Mouse (Mus musculus) gastrocnemius, postnatal 25 days (tissue): ENCODE data around the gene B4galnt2. TPM values are rescaled to one million over a fixed set of nuclear protein-coding genes. Genes with fewer than 3 reads are reported as not detected.
A peak's percentile ranks its signal among the peaks of the same experiment; 100 is the strongest.

Source experiments
- DNase-seq: peaks from one replicate; pipeline ENCODE4 v3.0.0; 2022
- total RNA-seq, 2 experiments: library from RNA; stranded (reverse); gene quantifications; 1 replicate in 1 of 2; 2 replicates in 1 of 2; pipeline ENCODE4 v1.2.3; 2021

The B4galnt2 gene
- total RNA-seq, 2 experiments from 2014 or later: not detected

DNA sequence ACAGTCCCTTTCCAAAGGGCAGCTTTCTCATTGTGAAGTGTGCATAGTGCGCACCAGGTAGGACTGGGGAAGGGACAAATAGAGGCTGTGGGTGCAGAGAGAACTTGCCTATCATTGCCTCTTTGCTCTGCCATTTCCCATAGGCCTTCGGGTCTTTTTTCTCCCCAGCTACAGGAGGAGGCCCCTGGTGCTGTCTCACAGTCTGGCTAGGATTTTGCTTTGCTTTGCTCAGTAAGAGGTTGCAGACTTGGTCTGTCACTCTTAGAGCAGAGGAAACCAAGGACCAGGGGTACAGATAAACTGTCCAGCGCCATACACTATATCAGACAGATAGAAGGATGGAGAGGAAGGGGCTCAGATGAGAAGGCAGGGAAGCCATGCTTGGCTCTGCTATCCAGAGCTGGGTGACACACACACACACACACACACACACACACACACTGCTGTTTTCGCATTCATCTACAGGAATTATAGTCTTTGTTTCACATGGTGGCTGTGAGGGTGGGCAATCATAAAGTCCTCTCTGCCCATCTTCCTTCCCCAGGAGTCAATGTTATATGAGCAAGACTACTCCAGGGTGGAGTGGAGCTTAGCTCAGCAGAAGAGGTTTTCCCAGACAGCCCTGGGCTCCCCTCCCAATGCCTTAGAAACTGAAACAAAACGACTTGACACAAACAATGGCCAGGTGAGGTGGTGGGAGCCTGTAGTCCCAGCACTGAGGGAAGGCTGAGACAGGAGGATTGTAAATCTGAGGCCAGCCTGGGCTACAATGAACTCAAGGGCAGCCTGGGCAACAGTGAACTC lies 73.8 kb downstream of the B4galnt2 start:
- DNase-seq: no peak

DNA sequence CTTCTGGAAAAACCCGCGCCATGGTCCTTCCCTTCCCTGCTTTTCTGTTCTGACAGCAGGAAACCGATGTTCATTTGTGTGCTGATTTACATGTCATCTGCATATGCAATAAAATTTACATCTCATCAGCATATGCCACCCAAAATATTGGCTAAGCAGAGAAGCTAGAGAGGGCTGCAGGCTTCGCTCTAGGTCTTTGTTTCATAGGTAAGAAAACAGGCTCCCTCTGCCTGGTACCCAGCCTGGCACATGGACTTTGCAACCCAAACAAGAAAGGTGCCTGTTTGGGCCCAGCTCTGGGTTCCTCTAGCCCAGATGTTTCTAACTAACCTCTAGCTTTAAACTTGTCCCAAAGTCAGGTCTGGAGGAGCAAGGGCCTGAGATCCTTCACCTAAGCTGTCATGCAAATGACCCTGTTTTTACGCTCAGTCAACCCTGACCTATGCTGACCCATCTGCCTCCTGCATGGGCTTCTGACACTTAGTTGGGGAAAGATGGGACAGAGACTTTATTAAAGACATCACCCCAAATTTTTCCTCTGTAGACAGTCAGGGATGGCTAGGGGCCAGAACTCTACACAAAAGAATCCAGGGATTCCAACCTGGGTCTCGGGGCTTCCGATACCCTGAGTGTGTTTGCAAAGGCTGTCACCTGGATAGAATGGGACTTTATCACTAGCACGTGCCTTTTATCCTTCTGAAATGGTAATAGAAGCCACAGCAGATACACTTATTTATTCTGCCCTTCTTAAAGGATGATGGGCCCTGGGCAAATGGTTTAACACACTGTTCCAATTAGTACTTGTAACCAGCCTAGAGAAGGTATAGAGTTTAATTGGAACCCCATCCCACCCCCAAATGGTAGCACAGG lies 75.5 kb downstream of the B4galnt2 start:
- no peak for DNase-seq

DNA sequence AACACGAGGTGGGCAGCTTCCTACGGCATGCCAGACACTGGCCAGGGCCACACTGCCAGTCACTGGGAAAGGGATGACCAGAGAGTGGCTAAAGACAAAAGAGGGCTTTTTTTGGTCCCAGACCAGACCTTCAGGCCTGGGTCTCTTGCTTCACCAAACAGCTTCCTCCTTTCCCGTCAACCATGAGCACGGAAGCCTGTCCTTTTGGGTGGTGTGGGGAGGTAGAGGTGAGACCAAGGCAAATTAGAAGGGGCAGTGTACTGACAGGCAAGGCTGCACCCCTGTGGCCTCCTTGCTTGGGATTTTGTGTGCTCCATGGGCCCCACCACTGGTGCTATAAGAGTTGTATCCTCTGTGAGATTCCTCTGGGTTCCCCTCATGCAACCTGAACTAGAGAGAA lies 76.1 kb downstream of the B4galnt2 start:
- DNase-seq: no peak

DNA sequence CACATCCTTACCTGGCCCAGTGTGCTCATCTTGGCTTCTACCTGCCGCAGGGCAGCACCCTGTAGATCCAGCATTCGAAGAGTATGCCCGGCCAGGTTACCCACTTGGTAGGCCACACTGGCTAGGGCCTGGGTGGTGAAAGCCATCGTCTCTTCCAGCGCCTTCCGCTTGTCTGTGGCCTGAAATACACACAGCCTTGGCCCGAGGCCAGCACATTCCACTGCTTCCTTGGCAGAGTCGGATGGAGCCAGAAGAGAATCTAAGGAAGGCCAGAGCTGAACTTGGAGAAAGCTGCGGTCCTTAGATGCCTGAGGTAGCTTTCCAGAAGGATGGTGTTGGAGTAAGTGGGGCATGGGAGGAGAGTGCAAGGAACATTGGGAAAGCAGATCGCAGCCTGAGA lies 77.6 kb downstream of the B4galnt2 start, which contains the start of gene Gngt2:
Gene Gngt2 (plus strand): TSS at position 158 of the 400 bp plus-strand sequence.
- peak; percentile 73 for DNase-seq

DNA sequence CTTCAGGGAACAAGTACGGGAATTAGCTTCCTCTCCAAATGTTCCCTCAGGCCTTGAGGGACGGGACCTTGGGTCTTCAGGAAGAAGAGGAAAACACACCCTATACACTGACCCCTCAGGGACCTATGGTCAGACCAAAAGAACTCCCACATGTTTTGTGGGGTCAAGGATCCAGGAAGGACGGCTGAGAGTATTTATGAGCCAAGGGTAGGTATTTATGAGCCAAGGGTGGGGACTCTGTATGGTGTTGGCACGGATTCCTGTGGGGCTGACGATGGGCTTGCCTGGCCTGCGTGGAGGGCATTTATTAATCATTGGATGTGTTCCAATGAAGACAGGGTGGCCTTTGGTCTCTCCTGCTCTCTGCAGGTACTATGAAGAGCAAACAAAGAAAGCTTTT lies 78.3 kb downstream of the B4galnt2 start:
- no peak for DNase-seq

DNA sequence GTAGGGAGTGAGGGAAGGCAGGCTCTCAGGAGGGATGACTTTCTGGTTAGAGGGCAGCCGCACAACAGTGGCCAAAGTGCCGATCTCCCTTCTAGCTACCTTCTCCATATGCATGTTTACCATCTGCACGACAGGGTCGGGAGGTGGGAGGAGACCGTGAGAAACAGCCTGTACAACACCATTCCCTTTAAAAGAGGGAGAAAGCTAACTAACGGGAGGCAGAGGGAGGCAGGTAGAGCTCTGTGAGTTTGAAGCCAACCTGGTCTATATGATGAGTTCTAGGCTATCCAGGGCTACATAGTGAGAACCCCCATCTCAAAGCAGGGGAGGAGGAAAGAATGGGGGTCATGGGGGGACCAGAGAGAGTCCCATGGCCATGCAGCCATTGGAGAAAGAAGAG lies 78.9 kb downstream of the B4galnt2 start:
- DNase-seq: no peak

DNA sequence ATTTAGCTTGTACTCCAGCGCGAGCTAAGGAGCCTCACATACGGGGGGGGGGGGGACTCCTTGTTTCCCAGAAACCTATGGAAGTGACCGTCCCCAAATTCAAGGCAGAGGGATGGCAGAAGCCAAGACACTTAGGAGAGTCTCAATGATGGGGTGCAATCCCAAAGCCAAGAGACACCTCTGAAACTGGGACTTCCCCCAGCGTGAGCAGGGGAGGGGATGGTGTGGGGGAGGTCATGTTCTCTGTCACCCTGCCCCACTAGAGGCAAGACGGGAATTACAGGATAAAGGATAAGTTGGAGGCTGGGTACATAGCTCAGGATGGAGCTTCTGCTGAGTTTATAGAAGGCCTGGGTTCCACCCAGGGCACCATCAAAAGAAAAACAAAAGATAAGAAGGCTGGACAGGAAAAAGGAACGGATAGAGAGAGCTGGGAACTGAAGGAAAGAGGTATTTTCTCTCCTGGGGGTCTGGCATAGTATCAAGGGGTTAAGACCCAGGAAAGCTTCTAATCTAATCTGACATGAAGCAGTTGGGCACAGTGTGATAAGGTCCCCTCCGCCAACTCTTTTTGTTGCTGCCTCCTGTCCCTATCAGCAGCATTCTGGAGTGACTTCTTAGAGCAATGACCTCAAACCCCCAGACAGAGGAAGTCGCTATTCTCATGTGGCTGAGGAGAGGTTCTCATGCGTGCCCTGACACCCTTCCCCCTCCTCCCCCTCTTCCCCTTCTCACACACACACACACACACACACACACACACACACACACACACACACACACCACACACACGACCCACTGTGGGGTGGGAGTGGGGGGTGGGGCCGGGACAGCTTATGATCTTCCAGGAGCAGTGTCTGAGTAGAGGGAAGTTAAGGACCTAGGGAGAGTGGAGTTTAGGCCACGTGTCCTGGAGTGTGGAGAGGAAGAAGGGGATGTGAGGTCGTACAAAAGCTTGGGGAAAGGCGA lies 79.7 kb downstream of the B4galnt2 start:
- no peak for DNase-seq

DNA sequence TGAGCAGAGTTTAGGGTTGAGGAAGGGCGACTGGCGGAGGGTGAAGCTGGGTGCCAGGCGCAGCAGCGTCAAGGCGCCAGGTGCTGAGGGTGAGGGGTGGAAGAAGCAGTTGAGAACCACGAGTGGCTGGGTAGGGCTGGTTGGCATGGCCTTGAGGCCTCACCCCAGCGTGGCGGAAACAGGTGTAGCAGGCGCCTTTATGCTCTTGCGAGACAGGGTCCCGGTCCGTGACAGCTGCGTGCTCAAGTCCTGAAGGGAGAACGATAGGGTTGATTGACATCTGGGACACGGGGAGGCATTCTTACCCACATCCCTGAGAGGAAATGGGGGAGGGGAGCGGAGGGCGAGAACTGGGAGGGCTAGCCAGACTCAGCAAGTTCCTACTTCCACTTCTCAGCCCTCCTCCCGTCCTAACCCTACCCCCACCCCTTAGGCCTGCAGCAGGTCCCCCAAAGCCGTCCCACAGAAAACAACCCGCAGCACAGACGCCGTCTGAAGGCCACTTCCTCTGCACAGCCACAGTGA lies 80.5 kb downstream of the B4galnt2 start:
- DNase-seq: peak; percentile 60

DNA sequence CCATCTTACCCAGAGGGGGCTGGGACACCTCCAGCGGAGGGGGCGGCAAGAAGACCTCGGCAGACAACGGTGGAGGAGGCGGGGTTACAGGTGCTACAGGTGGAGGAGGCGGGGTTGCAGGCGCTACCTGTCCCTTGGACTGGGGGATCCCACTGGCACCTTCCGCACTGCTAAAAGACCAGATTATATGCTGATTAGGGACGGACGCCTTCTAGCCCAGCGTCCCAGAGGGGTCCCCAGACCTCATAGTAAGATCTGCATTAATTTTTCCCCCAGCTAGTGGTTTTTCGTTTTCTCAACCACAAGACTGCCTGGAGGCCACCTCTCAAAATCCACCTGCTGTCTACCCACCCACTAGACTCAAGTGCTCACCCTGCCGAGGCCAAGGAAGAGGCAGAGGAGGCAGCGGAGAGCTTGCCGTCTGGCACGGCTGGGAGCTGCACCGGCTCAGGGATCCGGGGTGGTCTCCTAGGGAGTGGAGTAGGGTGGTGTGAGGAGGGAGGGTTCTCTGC lies 81.0 kb downstream of the B4galnt2 start:
- no peak for DNase-seq

DNA sequence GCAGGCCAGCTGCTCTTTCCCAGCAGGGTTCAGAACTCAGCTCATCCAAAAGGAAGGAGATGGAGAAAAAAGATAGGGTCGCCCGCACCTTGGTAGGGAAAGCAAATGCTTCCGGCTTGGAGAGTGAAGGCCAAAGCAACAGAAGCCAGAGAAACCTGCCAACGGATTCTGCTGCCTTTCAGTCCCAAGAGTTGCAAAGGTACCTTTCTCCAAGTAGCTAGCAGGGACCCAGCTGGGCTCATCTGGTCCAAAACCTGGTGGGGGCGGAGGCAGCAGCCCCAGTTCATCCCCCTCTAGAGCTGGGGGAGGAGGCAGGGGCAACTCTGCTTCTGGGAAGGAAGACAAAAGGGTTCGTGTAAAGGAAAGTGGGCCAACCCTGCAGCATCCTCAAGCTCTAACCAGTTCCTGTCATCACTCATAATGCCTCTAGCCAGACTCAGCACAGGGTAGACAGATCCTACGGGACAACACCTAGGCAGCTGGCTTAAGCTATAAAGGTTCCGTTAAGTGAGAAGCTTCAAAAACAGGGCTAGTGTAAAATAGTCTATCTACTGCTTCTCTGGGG lies 81.6 kb downstream of the B4galnt2 start:
- no peak for DNase-seq

DNA sequence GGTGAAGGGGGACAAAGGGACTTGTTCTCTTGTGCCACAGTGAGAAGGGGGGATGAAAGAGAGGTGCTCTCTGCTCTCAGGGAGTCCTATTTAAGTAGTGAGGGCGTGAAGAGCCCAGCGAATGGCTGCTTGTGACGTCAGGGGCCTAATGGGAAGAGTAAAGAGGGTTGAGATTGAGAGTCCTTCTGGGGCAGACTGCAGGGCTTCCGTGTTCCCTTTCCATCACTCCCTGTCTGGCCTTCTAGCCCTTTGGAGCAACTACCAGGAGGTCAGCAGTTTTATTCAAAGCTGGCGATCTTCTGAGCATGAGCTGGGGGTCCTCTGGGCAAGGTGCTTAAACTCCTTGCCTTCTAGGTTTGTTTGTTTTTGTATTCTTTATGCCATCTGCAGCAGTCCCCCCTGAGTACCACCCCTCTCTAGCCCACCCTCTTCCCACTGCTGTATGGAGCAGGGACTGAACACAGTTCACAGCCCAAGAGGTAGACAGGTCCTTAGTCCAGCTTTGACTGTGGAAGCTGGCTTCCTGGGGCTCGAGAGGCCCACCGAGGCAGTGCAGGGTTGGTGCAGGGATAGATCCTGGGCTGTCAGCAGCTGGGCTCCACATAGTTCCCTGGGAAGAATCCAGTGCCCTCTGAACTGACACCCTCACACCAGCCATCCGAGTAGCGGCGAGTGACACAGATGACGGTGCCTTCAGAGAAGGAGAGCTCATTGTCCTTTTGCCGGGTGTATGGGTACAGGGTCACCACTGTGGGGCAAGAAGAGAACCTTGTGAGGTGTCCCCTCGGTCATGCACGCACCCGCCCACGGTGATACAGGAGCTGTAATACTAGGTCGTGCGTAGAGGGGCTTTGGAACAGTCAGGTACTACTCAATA lies 82.3 kb downstream of the B4galnt2 start:
- no peak for DNase-seq

DNA sequence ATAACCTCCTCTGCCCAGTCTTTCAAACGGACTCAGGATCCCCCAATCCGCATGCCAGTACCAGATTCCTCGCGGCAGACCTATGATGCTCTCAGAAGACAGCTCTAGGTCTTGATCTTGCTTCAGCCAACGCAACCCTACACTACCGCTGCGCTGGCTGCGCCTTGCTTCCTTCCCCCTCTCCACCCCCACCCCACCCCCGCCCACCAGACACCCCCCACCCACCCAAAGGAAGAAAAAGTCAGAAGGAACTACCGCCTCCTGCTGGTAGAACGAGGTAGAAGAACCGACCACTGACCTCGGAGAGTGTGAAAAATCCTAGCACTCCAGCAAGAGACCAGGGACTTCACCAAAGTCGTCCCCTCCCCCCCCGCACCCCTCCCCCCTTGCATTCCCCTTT lies 83.0 kb downstream of the B4galnt2 start:
- DNase-seq: no peak

DNA sequence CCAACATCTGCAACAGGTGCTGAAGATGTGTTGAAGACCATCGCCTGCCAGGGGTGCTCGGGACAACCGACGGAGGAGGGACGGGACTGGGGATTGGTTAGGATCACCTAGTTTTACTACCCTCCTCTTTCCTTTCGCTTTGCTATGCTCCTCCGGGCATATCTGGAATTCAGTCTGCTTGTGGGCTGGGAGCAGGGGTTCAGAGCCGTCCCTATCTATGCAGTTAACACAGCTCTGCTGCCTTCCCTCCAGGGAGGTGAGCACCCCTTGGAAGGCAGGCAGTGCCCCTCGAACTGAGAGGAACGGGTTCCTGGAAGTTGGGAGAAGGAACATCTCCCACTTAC lies 83.4 kb downstream of the B4galnt2 start:
- no peak for DNase-seq

DNA sequence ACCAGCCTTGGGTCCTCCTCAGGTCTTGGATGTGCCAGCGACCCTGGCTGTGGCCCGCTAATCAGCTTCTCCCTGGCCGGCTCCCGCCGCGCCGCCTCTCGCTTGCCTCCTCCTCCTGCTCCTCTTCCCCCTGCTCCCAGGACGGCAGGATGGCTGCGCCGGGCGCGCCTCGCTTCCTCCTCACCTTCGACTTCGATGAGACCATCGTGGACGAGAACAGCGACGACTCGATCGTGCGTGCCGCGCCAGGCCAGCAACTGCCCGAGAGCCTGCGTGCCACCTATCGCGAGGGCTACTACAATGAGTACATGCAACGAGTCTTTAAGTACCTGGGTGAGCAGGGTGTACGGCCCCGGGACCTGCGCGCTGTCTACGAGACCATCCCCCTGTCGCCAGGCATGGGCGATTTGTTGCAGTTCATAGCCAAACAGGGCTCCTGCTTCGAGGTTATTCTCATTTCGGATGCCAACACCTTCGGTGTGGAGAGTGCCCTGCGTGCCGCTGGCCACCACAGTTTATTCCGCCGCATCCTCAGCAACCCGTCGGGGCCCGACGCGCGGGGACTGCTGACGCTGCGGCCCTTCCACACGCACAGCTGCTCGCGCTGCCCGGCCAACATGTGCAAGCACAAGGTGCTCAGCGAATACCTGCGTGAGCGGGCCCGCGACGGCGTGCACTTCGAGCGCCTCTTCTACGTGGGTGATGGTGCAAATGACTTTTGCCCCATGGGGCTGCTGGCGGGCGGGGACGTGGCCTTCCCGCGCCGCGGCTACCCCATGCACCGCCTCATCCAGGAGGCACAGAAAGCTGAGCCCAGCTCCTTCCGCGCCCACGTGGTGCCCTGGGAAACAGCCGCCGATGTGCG lies 84.0 kb downstream of the B4galnt2 start:
- DNase-seq: no peak

DNA sequence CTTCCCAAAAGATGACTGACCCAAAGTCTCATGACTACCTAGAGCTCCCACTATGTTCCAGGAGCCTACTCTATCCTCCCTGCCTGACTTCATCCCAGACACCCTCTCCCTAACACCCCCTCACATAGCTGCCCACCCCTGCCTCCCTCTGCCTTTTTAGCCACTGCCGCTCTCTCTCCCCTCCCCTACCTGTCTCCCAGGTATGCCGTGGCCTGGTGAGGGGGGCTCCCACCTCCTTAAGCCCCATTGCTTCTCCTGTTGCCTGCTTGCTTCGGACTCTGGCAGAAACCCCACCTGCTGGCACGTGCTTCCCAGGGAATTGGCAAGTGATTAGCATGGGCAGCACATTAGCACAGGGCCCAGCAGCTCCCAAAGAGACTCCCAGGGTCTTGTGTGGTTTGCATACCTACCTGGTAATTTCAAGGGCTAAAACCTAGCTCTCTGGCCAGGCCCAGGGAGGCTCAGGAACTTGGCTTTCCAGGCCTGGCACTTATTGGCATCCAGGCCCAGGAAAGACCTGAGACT lies 85.1 kb downstream of the B4galnt2 start:
- no peak for DNase-seq

DNA sequence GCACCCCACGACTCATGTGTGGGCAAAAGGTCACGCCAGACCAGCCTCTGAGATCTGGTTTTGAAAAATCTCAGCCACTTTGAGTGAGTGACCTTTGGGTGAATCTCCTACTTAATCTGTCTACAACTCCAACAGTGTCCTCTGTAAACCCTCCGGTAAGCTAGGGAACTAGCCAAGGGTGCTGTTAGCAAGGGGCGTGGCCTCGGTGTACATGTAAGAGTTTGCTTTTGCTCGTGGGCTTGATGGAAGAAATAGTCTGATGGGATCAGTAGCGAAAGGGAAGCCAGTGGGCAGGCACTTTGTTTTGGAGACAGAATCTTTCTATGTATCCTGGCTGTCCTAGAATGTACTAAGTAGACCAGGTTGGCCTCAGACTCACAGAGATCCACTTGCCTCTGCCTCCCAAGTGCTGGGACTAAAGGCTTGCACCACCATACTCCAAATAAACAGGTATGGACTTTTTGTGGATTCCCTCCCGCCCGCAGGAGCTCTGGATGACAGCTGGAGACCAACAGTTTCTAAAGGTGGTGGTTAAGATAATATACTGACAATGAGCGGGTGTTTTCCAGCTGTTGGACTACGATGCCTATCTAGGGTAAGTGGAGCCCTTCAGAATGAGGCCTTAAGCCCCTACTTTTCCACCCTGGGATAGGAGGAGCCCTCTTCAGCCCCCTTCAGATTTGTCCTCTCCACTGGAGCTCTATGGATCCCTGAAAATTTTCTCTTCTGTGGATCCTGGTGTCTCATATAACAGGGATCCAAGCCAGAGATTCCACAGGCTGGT lies 86.3 kb downstream of the B4galnt2 start:
- no peak for DNase-seq

DNA sequence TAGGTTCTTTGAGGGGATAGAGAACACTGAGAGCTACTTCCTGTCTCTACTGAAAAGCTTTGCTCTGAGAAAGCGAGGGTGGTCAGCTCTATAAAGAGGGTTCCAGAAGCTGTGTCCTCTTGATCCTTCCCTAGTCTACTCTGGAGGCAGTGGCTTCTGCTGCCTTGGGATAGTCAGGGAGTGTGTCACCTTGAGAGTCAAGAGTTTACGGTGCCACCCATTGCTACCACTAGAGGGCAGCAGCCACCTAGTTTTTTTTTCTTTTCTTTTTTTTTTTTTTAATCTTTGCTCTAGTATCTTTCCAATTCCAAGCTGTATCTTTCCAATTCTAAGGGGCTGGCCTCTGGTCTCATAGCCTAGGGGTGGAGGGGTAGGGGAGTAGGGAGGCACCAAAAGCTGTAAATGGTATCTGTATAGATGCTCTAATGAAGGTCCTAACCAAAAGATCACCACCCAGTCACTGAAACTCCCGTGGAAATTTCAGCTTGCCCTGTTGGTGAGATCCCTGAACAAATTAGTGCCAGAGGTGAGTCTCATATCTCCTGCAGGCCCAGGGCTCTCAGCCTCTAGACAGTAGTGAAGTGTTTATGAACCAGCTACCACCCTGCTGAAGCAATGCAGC lies 87.1 kb downstream of the B4galnt2 start:
- DNase-seq: no peak

DNA sequence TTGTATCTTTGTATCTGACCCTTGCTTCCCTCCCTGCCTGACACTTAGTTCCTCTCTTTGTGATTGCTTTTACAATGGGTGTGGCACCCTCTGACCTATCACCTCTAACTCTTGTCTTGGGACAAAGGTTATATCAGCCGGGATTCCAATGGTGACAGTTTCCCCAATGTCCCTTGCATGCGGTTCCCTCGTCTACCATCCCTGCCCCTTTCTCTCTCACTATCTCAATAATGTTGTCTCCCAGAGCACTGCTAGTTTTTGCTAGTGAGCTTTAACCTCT lies 87.6 kb downstream of the B4galnt2 start:
- DNase-seq: no peak
